Mouse (Mus musculus) myocyte (in vitro differentiated cells): ENCODE measurements at regions not wholly inside any gene's neighbourhood (a gene's known extent, or its start where the extent isn't known, plus 50 kb on each side); places are given as distances from the start of the nearest gene placed in this dataset.

ENCODE experiments used
- CEBPB ChIP-seq: IDR thresholded peaks from 2 replicates; pipeline ENCODE4 v1.6.1; 2011; ENCODE audit warnings: mild to moderate bottlenecking, moderate library complexity; ENCODE audit not compliant: poor library complexity, insufficient read depth, severe bottlenecking
- E2F4 ChIP-seq: IDR thresholded peaks from one replicate; pipeline ENCODE4 v1.6.1; 2011; ENCODE audit warnings: mild to moderate bottlenecking, control low read depth, moderate library complexity; ENCODE audit not compliant: insufficient read depth
- MYOG ChIP-seq, 3 experiments: IDR thresholded peaks; one replicate each; pipeline ENCODE4 v1.6.1; 2011; ENCODE audit warnings: control low read depth in 2 of 3, low read depth in 2 of 3, mild to moderate bottlenecking in 2 of 3; ENCODE audit not compliant: insufficient read length in 2 of 3, control insufficient read depth in 1 of 3, insufficient read depth in 1 of 3
- POLR2A ChIP-seq: IDR thresholded peaks from one replicate; pipeline ENCODE4 v1.6.1; 2011; ENCODE audit warnings: low read depth, mild to moderate bottlenecking, control low read depth, moderate library complexity; ENCODE audit not compliant: insufficient read length
- TCF3 ChIP-seq: IDR thresholded peaks from one replicate; pipeline ENCODE4 v1.6.1; 2011; ENCODE audit warnings: low read depth, control low read depth; ENCODE audit not compliant: insufficient read length

- TF ChIP-seq MYOG (IDR thresholded peaks at IDR 0.05; ENCODE audit: control insufficient read depth in 1 of 3, insufficient read depth in 1 of 3, insufficient read length in 2 of 3, low read depth in 2 of 3) (no peak), TCF3 (no peak), POLR2A (no peak), CEBPB (no peak), E2F4 (no peak)
These were observed 186.3 kb upstream of the Mvb12b start for GRCm38 (mm10) chr2:34074066-34074465.
